Mouse (Mus musculus) right cerebral cortex, postnatal 10 days (tissue): ENCODE data around the gene Gm20867.
"Not testable (repeated sequence)": the region's sequence is repeated elsewhere in the genome, so short reads cannot be mapped to it uniquely, and the experiment has no call there.

Experiments
- DNase-seq, 2 experiments: peaks; one replicate each; pipeline ENCODE4 v3.0.0; 2021; ENCODE audit warnings: low spot score in 2 of 2

Gm20867 gene

DNA sequence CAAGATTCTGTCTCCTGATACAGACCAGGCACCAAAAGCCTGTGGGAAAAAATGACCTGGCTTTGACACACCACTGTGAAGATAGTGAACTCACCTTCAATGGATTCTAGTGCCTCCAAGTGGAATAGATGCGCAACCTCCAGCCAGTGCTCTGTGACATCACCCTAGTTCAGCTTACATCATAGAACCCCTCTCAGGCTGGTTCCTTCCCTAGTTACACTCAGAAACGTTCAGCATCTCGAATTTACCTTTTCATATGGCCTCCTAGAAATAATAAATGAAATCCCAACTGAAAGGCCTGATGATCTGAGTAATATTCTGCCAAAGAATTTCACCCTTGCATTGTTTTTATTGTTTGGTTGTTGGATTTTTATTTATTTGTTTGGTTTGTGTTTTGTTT, at the start of gene Gm20867:
Gene Gm20867, minus strand, starts transcription at position 101 of the 400 bp plus-strand sequence.
- not testable (repeated sequence) for DNase-seq
